Mouse (Mus musculus) heart, postnatal 4 days (tissue): ENCODE measurements at regions not wholly inside any gene's neighbourhood (a gene's known extent, or its start where the extent isn't known, plus 50 kb on each side); places are given as distances from the start of the nearest gene placed in this dataset.

Experiments
- DNase-seq: peaks from one replicate; pipeline ENCODE4 v3.0.0; 2021

GRCm38 (mm10) chr5:64610562-64611405 is 192.4 kb upstream of the Klf3 start:
- peak; percentile 84 for DNase-seq

GRCm38 (mm10) chr5:64612017-64612416 is 191.2 kb upstream of the Klf3 start:
- DNase-seq = no peak

DNA sequence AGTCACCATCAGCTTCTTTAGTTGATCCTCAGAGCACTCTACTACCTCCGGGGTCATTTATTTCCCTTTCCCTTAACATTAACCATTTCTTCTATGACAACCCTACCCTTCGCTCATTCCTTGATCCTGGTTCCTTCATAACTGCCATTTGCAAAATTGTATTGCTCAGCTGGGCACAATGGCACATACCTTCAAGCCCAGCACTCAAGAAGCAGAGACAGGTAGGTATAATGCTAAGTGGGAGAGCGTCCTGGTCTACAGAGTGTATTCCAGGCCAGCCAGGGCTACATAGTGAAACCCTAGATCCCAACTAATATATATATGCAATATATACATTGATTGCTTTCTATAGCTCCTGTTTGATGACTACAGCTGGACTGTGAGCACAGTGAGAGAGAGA is 189.5 kb upstream of the Klf3 start:
- no peak for DNase-seq

- no peak for DNase-seq
Measured at GRCm38 (mm10) chr5:64618126-64618525, 185.1 kb upstream of the Klf3 start.

- DNase-seq = no peak
Measured at GRCm38 (mm10) chr5:64619752-64620151, 183.4 kb upstream of the Klf3 start.

DNA sequence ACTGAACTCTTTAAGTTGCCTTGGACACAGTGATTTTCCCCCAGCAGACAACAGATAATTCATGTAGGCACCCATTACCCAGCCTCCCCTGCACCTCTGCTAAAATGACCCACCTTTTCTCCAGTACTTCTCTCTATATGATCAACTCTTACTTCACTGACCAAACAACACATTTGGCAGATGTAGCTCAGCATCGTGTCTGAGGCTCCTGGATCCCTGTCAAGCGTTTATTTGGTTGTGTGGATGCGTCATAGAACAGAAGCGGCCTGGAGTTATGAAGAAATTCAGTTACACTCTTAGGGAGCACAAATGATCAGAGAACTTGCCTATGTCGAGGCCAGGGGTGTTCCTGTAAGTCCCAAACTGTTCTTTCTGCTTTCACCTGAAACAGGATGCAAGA is 182.5 kb upstream of the Klf3 start:
- DNase-seq = no peak

- no peak for DNase-seq
Measured at GRCm38 (mm10) chr5:64621386-64621785, 181.8 kb upstream of the Klf3 start.

DNA sequence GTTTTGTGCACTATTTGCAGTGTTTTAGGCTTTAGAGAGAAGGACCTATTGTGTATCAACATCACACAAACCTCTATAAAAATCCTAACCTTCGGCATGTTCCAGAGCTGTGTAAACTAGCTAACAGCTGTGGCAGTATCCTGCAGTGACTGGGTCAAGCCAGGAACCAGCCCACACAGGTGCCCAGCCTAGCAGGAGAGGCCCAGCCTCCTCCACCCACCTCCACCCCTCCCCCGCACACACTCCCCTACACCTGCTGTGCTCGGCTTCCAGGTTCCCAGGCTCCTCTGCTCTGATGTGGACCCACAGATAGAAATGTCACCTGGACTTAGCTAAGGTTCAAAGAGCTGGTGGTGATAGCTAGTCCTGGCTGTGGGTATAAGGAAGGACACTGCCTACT is 179.5 kb upstream of the Klf3 start:
- DNase-seq = no peak

- DNase-seq = no peak
Measured at GRCm38 (mm10) chr5:64624205-64624604, 179.0 kb upstream of the Klf3 start.

- no peak for DNase-seq
Measured at GRCm38 (mm10) chr5:64625421-64625820, 177.8 kb upstream of the Klf3 start.

DNA sequence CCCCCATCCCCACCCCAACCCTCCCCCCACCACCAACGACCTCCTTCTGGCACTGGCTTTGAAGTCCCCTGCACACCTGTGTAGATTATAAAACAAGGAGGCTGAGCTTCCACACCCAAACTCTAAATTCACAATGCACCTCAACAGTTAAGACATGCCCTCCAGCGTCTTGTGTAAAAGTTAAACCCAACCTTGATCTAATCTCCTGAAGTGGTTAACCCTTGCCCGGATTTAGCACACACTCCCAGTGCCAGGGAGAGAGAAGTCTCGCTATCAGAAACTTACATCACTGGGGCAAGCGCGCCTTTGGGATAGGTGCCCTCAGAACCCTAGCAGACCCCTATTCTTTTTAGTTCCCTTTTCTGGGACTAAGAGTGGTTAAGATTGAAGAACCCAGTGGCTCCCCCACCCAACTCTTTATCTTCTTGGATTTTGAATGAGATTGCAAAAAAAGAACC is 177.3 kb upstream of the Klf3 start:
- no peak for DNase-seq

- peak; percentile 59 for DNase-seq
Measured at GRCm38 (mm10) chr5:64626351-64626750, 176.8 kb upstream of the Klf3 start.

- DNase-seq = no peak
Measured at GRCm38 (mm10) chr5:64630582-64630981, 172.6 kb upstream of the Klf3 start.

GRCm38 (mm10) chr5:64632171-64632570 is 171.0 kb upstream of the Klf3 start:
- no peak for DNase-seq

- peak; percentile 22 for DNase-seq
Measured at GRCm38 (mm10) chr5:64634008-64634407, 169.2 kb upstream of the Klf3 start.

DNA sequence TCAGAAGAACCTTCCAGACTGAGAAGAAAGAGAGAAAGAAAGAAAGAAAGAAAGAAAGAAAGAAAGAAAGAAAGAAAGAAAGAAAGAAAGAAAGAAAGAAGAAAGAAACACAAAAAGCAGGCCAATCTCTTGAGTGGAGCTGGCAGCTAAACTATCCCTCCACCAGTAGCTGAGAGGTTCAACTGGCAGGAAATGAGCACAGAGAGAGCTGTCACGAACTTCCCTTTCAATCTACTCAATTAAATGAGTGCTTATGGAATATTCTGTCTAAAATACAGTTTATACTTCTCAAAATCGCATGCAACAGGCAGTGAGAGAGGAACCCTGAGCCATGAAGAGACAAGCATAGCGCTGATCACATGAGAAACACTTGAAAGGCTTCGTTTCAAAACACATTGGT is 168.5 kb upstream of the Klf3 start:
- no peak for DNase-seq

DNA sequence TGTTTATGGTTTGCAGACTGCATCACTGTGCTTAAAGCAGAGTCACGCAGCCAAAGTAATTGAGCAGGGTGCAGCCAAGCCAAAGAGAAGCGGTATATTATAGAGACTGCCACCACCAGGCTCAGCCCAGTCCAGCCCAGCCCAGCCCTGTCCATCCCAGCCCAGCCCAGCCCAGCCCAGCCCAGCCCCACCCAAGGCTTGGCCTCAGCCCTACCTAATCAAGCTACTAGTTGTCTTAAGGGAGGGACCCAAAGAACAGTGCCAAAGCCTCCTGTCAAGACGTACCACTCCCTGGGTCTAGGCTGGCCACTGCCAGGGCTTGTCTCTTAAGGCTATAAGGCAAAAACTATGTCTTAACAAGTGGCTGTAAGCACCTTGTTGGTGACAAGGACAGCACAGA is 166.9 kb upstream of the Klf3 start:
- DNase-seq = no peak

GRCm38 (mm10) chr5:64643584-64643983 is 159.6 kb upstream of the Klf3 start:
- no peak for DNase-seq

DNA sequence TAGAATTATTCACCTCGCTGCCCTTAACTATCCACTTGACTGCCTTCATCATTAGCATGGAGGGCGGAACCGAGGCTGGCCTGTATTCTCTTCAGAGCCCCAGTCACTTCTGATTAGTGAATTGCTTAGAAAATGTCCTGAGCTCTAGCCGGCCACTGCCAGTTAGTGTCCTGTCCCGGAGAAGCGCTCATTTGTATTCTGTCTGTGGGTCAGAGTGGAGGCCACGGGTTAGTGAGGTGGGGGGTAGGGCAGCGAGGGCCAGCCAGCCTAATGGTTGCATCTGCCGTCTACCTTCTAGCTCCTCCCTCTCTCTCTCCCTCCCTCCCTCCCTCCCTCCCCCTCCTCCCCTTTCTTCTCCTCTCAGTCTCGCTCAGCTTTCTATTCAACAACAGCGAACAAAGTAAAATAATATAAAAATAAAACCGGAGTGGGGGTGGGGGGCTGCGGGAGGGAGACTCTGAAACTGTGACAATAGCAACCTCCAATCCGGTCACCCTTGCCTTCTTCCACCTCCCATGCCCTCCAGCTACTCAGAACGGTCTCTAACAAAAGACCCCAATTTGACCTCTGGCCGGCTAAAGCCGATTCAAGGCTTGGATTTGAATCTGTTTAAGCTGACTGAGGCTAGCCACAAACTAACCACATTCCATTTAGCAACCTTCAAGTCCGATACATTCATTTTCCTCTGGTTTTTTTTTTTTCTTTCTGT is 155.6 kb upstream of the Klf3 start:
- DNase-seq = peak; percentile 46

- DNase-seq = peak; percentile 31
Measured at GRCm38 (mm10) chr5:64648492-64648891, 154.7 kb upstream of the Klf3 start.

- DNase-seq = no peak
Measured at GRCm38 (mm10) chr5:64651407-64651806, 151.8 kb upstream of the Klf3 start.

DNA sequence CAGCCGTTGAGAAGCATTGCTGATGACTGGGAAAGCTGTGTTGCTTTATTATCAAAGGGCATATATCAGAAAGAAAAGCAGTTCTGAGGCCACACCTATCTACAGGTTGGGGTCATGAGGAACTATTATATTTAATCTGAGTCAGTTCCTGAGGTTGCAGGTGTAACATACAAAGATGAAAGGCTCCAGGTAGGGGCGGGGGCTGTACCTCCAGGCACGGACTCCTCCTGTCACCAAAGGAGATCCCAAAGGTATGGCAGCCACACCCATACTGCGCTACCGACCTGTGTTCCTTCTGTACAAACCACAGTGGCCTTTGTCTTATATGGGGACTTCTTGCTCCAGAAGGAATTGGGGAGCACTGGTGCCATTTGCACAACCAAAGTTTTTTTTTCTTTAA is 149.4 kb upstream of the Klf3 start:
- DNase-seq = no peak

GRCm38 (mm10) chr5:64655286-64655685 is 147.9 kb upstream of the Klf3 start:
- no peak for DNase-seq

GRCm38 (mm10) chr5:64661959-64662358 is 141.2 kb upstream of the Klf3 start:
- no peak for DNase-seq
